Mouse (Mus musculus): ENCODE measurements around the gene C330007P06Rik. TPM values are rescaled to one million over a fixed set of nuclear protein-coding genes. Genes with fewer than 3 reads are reported as not detected.
"Not testable (repeated sequence)": the region's sequence is repeated elsewhere in the genome, so short reads cannot be mapped to it uniquely, and the experiment has no call there.

Gene C330007P06Rik
- polyA plus RNA-seq, 1 experiment from 2014 or later = 37.7 TPM

DNA sequence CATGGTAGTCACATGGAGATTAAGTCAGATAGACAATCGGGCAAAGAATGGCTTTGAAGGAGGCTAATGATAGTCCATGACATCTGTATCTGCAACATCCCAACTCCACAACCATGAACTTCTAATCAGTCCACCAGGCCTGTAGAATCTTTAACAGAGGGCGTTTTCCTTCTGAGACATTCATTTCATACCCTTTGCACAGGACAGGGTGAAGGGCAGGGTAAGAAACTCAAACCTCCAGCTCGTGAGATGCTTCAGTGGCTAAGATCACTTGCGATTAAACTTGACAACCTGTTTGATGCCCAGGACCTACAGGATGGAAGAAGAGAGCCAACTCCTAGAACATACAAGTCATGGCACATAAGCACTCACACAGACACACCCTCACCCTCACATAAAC lies 58.9 kb downstream of the C330007P06Rik start:
- no peaks in the 10 kb centered on the region for H3K36me3 ChIP-seq
- no peak overlapping the region for H3K4me3 ChIP-seq
- no peaks in the 10 kb centered on the region for H3K9me3 ChIP-seq
- H3K4me1 ChIP-seq = no peaks in the 10 kb centered on the region; the same call in 1 of the 2 replicates
- H3K27me3 ChIP-seq = no peaks in the 10 kb centered on the region
- ATAC-seq (ENCODE audit: insufficient number of reproducible peaks, insufficient read depth, low FRiP score, low TSS enrichment) = no peak
- 78% methylated on average over 4 of the region's 4 CpGs for WGBS
- no peak overlapping the region for H3K9ac ChIP-seq
- no peak overlapping the region for H3K4me2 ChIP-seq (replicated peaks)
- H3K27ac ChIP-seq = no peak overlapping the region

DNA sequence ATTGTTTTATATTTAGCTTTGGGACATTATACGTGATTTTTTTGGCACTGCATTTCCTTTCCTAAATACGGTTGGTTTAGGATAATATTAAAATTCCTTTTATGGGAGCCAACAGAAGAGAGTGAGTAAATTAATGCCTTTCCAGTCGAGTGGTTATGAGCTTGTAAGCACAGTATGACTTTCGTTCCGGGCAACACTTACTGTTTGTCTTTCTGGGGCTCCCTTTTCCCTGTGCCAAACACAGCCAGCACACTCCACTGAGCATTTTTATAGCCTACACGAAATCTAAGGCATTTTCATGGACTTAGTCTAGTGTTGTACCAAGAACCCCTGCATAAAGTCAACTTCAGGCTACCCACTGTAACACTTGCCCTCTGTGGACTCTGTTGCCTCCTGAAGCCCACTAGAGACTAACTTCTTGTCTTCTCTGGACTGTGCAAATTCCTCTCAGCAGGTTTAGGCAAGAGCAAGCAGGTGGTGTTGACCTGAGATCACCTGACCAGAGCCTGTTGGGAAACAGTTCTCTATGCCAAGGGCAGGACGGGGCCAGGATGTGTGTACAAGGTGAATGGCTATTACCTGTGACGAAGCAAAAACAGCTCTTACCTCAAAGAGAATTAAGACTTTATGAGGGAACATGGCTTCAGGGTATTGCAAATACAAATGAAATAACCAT lies 59.6 kb downstream of the C330007P06Rik start:
- H3K4me2 ChIP-seq (replicated peaks) = no peak overlapping the region
- no peak overlapping the region for H3K27ac ChIP-seq
- H3K4me1 ChIP-seq = no peaks in the 10 kb centered on the region; the same call in 1 of the 2 replicates
- H3K36me3 ChIP-seq = no peaks in the 10 kb centered on the region
- no peak overlapping the region for H3K9ac ChIP-seq
- H3K27me3 ChIP-seq = no peaks in the 10 kb centered on the region
- ATAC-seq (ENCODE audit: insufficient number of reproducible peaks, insufficient read depth, low FRiP score, low TSS enrichment) = no peak
- no peak overlapping the region for H3K4me3 ChIP-seq
- WGBS = 83% methylated on average over 8 of the region's 8 CpGs
- H3K9me3 ChIP-seq = no peaks in the 10 kb centered on the region

DNA sequence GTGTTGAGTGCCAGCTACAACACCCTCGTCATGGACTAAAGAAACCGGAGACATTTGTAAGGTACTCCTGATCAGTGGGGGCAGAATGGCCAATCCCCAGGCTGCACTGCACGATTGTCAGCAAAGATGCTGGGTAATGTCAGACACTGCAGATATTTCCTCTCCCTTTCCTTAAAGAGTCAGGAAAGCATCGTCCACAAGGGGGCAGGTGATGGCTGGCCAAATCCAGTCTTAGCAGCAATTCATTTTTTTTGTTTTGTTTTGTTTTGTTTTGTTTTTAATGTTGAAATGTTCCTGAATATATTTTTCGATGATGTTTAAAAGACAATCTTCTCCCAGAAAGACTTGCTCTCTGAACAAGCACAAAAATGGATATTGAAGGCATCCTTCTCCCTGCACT lies 62.5 kb downstream of the C330007P06Rik start:
- Histone ChIP-seq H3K9ac (no peak overlapping the region), H3K4me2 (replicated peaks) (no peak overlapping the region), H3K4me3 (no peak overlapping the region), H3K36me3 (no peaks in the 10 kb centered on the region), H3K27me3 (no peaks in the 10 kb centered on the region), H3K27ac (no peak overlapping the region), H3K9me3 (no peaks in the 10 kb centered on the region), H3K4me1 (no peaks in the 10 kb centered on the region)
- 47% methylated on average over 5 of the region's 5 CpGs for WGBS
- no peak for ATAC-seq (ENCODE audit: insufficient number of reproducible peaks, insufficient read depth, low FRiP score, low TSS enrichment)

DNA sequence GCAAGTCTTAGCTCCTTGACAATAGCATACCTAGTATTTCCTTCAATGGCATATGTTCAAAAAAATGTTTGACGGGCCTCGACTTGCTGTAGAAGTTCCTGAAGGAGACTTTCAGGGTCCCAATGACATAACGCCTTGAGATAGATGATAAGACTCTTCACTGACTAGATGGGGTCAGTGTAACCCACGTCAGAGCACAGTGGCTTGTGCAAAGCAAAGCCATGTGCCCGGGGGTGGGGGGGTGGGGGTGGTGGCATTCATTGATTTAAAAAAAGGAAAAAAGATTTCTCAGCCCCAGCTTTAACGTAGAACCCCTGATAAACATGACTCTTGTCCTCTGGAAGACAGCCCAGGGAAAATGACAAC lies 65.6 kb downstream of the C330007P06Rik start:
- ATAC-seq (ENCODE audit: insufficient number of reproducible peaks, insufficient read depth, low FRiP score, low TSS enrichment) = peak; percentile 47; the same call in 1 of the 2 replicates
- peak overlapping the region; percentile 33 for H3K4me3 ChIP-seq
- no peaks in the 10 kb centered on the region for H3K27me3 ChIP-seq
- H3K36me3 ChIP-seq = no peaks in the 10 kb centered on the region
- WGBS = 63% methylated on average over 6 of the region's 6 CpGs
- peak overlapping the region; percentile 50; the same call in 1 of the 2 replicates for H3K27ac ChIP-seq
- peak overlapping the region; percentile 39 for H3K4me2 ChIP-seq (replicated peaks)
- no peaks in the 10 kb centered on the region for H3K4me1 ChIP-seq
- H3K9ac ChIP-seq = no peak overlapping the region
- no peaks in the 10 kb centered on the region for H3K9me3 ChIP-seq

DNA sequence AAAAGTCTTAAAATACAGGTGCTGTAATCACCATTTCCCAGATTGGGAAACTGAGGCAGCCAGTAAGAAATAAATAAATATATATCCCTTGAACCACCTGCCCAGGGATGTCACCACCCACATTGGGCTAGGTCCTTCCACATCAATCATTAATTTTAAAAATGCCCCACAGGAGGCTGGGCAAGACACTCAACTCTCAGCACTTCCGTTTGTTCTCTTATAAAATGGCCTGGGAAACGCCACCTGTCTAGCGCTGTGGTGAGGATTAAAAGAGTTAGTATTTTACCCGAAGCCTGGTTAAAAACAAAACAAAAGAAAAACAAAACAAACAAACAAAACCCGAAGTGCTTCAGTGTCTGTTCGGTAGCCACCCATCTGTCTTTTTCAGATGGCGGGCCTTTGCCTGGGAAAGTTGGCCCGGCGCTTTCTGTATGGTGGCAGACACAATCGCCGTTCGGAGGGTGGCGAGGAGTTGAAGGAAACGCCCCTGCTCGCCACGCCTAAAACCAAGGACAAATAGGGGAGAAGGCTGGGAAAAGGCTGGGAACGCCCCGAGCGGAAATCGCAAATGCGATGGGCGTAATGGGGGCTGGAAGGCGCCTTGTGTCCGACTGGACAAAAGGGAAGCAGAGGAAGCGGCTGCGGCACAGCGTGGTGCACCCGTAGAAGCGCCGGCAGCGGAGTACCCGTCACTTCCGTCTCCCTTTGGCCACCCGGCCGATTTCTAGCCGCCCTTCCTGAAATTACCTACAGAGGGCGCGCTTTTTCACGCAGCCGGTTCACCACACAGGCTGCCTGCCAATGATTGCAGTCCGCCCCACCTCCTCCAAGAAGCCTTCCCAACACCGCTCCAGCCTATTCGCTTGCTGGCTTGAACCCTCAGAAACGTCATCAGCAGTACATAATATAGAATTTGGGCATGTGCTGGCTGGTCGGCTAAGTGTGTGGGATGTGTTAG lies 66.3 kb downstream of the C330007P06Rik start:
- no peaks in the 10 kb centered on the region for H3K9me3 ChIP-seq
- no peaks in the 10 kb centered on the region for H3K36me3 ChIP-seq
- no peak overlapping the region for H3K9ac ChIP-seq
- no peaks in the 10 kb centered on the region for H3K4me1 ChIP-seq
- 23% methylated on average over 45 of the region's 45 CpGs for WGBS
- H3K27ac ChIP-seq = peak overlapping the region; percentile 50; the same call in 1 of the 2 replicates
- H3K27me3 ChIP-seq = no peaks in the 10 kb centered on the region
- peak; percentile 91 for ATAC-seq (ENCODE audit: insufficient number of reproducible peaks, insufficient read depth, low FRiP score, low TSS enrichment)
- peak overlapping the region; percentile 39 for H3K4me2 ChIP-seq (replicated peaks)
- peak overlapping the region; percentile 33 for H3K4me3 ChIP-seq

DNA sequence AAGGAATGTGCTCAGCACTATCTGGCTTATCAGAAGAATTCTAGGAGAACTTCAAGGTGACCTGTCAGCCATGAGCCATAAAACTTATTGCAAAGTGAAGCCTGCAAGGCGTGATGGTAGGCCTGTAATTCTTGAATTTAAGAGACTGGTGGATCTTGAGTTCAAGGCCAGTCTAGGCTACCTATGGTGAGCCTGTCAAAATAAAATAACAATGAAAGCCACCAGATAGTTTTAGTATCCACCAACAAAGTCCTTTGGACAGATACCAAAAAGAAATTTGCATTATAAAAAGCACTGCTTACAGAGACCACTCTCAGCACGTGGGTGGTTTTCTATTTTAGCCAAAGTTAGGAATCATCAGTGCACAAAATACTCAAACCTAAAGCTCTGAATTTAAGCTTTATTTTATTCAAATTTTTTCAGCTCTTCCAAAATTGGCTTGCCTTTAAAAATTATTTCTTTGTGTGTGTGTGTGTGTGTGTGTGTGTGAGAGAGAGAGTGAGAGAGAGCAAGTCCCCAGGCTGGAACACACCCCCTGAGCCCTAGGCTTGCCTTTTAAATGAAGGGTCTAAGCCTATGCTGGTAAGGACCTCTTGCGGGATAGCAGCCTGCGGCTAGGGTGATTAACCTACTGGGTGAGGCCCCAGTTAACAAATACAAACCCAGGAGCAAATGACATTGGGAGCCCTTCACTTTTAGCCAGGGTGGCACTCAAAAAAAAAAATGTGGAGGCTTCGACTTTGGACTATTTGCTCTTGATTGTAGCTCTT lies 68.3 kb downstream of the C330007P06Rik start:
- no peak for ATAC-seq (ENCODE audit: insufficient number of reproducible peaks, insufficient read depth, low FRiP score, low TSS enrichment)
- no peak overlapping the region for H3K9ac ChIP-seq
- no peaks in the 10 kb centered on the region for H3K4me1 ChIP-seq
- H3K4me2 ChIP-seq (replicated peaks) = no peak overlapping the region
- H3K9me3 ChIP-seq = no peaks in the 10 kb centered on the region
- H3K27me3 ChIP-seq = no peaks in the 10 kb centered on the region
- no peaks in the 10 kb centered on the region for H3K36me3 ChIP-seq
- H3K4me3 ChIP-seq = no peak overlapping the region
- H3K27ac ChIP-seq = no peak overlapping the region
- 59% methylated on average over 5 of the region's 5 CpGs for WGBS

DNA sequence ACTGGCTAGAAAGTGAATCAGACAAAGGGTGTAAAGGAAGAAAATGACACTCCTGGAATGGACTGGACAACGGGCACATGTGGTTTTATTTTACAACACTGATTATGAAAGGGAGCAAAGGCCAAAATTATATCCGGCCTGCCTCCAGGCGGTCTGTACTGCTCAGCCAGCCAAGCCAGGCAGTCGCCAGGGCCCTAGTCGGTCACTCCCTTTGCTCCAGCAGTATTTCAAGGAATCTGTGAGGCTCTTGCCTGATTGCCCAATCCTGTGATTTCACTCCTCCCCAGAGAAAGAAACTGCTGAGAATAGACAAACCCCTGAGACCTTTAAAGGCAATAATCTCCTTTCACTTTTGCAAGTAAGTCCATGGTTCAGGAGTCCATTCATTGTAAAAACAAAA lies 69.7 kb downstream of the C330007P06Rik start:
- H3K27ac ChIP-seq = no peak overlapping the region
- H3K4me3 ChIP-seq = no peak overlapping the region
- H3K36me3 ChIP-seq = no peaks in the 10 kb centered on the region
- H3K27me3 ChIP-seq = no peaks in the 10 kb centered on the region
- no peak overlapping the region for H3K9ac ChIP-seq
- H3K9me3 ChIP-seq = no peaks in the 10 kb centered on the region
- ATAC-seq (ENCODE audit: insufficient number of reproducible peaks, insufficient read depth, low FRiP score, low TSS enrichment) = no peak
- no peak overlapping the region for H3K4me2 ChIP-seq (replicated peaks)
- 41% methylated on average over 5 of the region's 5 CpGs for WGBS
- no peaks in the 10 kb centered on the region for H3K4me1 ChIP-seq

DNA sequence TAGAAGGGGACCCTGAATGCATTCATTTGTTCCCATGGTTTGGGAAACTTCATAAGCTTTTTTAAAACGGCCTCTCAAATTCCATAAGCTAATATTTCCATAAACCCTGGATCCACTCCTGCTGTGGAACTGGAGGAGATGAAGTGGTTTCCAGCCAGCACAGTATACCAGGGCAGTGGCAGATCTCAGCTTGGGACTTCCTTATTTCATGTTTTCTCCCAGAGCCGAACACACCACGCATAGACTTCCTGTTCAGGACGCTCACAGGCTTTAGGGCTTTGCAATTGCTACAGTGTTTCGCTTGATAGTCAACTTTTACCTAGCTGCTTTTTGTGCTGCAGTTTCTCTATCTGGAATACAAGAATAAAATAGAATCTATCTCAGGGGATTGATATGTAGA lies 70.7 kb downstream of the C330007P06Rik start:
- WGBS = 53% methylated on average over 5 of the region's 5 CpGs
- Histone ChIP-seq H3K4me1 (no peaks in the 10 kb centered on the region), H3K36me3 (no peaks in the 10 kb centered on the region), H3K4me3 (no peak overlapping the region), H3K9me3 (no peaks in the 10 kb centered on the region), H3K27me3 (no peaks in the 10 kb centered on the region), H3K27ac (no peak overlapping the region), H3K9ac (no peak overlapping the region), H3K4me2 (replicated peaks) (no peak overlapping the region)
- ATAC-seq (ENCODE audit: insufficient number of reproducible peaks, insufficient read depth, low FRiP score, low TSS enrichment) = no peak

DNA sequence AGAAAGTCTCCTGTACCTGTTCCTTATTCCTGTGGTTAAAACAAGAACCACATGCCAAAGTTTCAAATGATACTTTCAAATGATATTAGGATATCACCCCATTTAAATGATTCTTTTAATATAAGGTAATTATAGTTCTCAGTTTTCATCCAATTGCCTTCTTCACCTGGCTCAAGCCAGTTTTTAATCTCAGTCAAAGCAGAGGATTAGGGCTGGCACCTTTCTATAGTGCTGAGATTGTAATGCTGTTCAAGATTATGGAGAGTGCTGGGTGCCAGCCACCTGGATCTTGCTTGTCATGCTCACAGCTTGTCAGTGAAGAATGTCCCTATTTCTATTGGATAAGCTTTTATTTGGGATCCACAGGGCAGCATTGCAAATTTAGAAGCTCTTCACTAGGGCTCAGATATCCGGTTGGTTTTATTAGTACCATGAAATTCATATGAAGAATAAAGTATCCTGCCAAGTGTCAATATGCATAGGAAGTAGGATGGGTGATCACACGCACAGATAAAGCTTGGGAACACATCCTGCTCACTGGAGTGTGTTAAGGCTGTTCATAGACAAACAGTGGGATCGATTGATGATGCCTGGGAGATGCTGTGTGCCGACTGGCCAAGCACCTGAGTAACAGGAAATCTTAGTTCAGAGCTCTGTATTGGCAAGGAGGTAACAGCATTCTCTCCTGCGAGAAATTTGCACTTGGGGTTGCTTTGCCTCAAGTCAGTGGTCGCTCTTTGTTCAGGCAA lies 74.6 kb downstream of the C330007P06Rik start:
- Histone ChIP-seq H3K9ac (no peak overlapping the region), H3K4me3 (no peak overlapping the region), H3K4me2 (replicated peaks) (no peak overlapping the region), H3K36me3 (peaks cover 4% of the 10 kb centered on the region; the same call in 1 of the 2 replicates), H3K27ac (no peak overlapping the region), H3K27me3 (no peaks in the 10 kb centered on the region), H3K4me1 (no peaks in the 10 kb centered on the region), H3K9me3 (no peaks in the 10 kb centered on the region)
- no peak for ATAC-seq (ENCODE audit: insufficient number of reproducible peaks, insufficient read depth, low FRiP score, low TSS enrichment)
- WGBS = 50% methylated on average over 6 of the region's 6 CpGs

DNA sequence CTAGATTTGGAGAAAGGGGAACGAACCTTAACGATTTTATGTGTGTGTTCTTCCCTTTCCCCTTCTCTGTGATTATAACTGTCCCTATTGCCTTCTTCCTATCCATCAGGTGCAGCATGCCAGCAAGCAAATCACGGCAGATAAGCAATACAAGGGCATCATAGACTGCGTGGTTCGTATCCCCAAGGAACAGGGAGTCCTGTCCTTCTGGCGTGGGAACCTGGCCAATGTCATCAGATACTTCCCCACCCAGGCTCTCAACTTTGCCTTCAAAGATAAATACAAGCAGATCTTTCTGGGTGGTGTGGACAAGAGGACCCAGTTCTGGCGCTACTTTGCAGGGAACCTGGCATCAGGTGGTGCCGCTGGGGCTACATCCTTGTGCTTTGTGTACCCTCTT lies 77.2 kb downstream of the C330007P06Rik start:
- H3K9me3 ChIP-seq; H3K36me3 ChIP-seq; ATAC-seq (ENCODE audit: insufficient number of reproducible peaks, insufficient read depth, low FRiP score, low TSS enrichment); H3K27me3 ChIP-seq; H3K4me1 ChIP-seq; H3K27ac ChIP-seq: not testable (repeated sequence)
- Histone ChIP-seq H3K9ac (peak overlapping the region; percentile 60; the same call in 1 of the 2 replicates), H3K4me3 (peak overlapping the region; percentile 55), H3K4me2 (replicated peaks) (peak overlapping the region; percentile 47)
- WGBS = 66% methylated on average over 8 of the region's 8 CpGs

DNA sequence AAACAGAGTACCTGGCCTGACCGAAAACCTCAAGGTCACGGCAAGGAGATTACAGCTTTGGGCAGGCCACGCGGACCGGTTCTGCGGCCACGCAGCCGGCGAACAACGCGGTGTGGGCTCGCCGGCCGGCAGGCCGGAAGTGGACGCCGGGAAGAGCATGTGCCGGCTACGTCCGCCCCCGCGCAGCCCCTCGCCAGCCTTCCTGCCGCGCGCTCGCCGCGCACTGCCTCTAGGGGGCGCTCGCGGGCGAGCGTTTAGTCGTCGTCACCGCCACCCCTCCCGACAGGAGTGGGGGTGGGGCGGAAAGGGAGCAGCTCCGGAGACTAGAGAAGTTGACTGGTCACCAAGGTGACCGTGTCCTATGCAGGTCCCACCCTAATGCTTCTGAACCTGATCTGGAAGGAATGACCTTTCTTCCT lies 77.7 kb downstream of the C330007P06Rik start:
- Histone ChIP-seq H3K27me3 (no peaks in the 10 kb centered on the region), H3K27ac (peak overlapping the region; percentile 81), H3K4me1 (no peaks in the 10 kb centered on the region), H3K4me3 (peak overlapping the region; percentile 55), H3K9ac (peak overlapping the region; percentile 60), H3K4me2 (replicated peaks) (peak overlapping the region; percentile 47), H3K36me3 (peaks cover 4% of the 10 kb centered on the region; the same call in 1 of the 2 replicates), H3K9me3 (no peaks in the 10 kb centered on the region)
- ATAC-seq (ENCODE audit: insufficient number of reproducible peaks, insufficient read depth, low FRiP score, low TSS enrichment) = peak; percentile 67
- 23% methylated on average over 40 of the region's 41 CpGs for WGBS

Measured in embryonic facial prominence, embryonic 12.5 days (tissue).